Comparison of ENCODE assay signal across 12 mouse cellular contexts in genomic region chr8:117074350-117075182, GRCm38 (mm10). TPM values are rescaled to one million over a fixed set of nuclear protein-coding genes. Genes with fewer than 3 reads are reported as not detected.
DNase-seq lines count a peak whose midpoint lies in the region; ATAC-seq and TF ChIP-seq lines count a peak whose summit lies in the region.
"Had no signal": no experiment of that assay in that cellular context is flagged by ENCODE, and none has a peak within 500 bp of the region (broad histone marks: within the 10 kb centered on the region; RNA-seq: fewer than 3 reads in every experiment).

No protein-coding gene starts in this region.

- peak; percentile 38 for ATAC-seq in lung, postnatal 0 days
- ATAC-seq in megakaryocyte, adult 5-6 weeks (ENCODE audit: poor library complexity, severe bottlenecking) = peak; percentile 75
- ATAC-seq in midbrain, embryonic 14.5 days (ENCODE audit: low FRiP score, low TSS enrichment) = no peak

- no peak overlapping the region for H3K4me3 ChIP-seq in lung, postnatal 0 days (ENCODE audit: low read depth, low read length)
- H3K4me3 ChIP-seq in midbrain, embryonic 14.5 days (replicated peaks; ENCODE audit: low read depth, low read length) = no peak overlapping the region
- H3K4me3 ChIP-seq in heart, adult 2 months = no peak overlapping the region

- H3K4me1 ChIP-seq in lung, postnatal 0 days (ENCODE audit: insufficient read depth, low read depth, low read length) = no peaks in the 10 kb centered on the region
- no peaks in the 10 kb centered on the region for H3K4me1 ChIP-seq in midbrain, embryonic 14.5 days (ENCODE audit: control insufficient read depth, insufficient read depth, low read length)
- no peaks in the 10 kb centered on the region for H3K4me1 ChIP-seq in heart, adult 2 months (ENCODE audit: control insufficient read depth, insufficient read depth, low read length)

- no peak overlapping the region for H3K27ac ChIP-seq in lung, postnatal 0 days (ENCODE audit: low read length)
- H3K27ac ChIP-seq in midbrain, embryonic 14.5 days (replicated peaks; ENCODE audit: low read depth, low read length) = no peak overlapping the region
- H3K27ac ChIP-seq in heart, adult 2 months = no peak overlapping the region

- DNase-seq in lung, postnatal 0 days (ENCODE audit: low spot score) = no peak
- DNase-seq in lung, postnatal 4 days = no peak
- DNase-seq in c-Kit-positive CD71-positive TER-119-positive erythroid progenitor cells, embryonic 14.5 days (ENCODE audit: low spot score) = peak; percentile 71
- no peak for DNase-seq in right cerebral cortex, adult 2 months (ENCODE audit: low spot score in 2 of 2)
- no peak for DNase-seq in lung, postnatal 10 days
- no peak for DNase-seq in midbrain, embryonic 14.5 days
- no peak for DNase-seq in heart, adult 2 months
- DNase-seq: heart, postnatal 14 days; left cerebral cortex, postnatal 4 days; retina, postnatal 1 day had no signal

- no peak overlapping the region for H3K9ac ChIP-seq in lung, postnatal 0 days (replicated peaks; ENCODE audit: low read depth)
- H3K9ac ChIP-seq in midbrain, embryonic 14.5 days (replicated peaks; ENCODE audit: low read length) = no peak overlapping the region
- no peak overlapping the region for H3K9ac ChIP-seq in heart, adult 2 months (ENCODE audit: low read depth, low read length)

- TF ChIP-seq POLR2A in heart, adult 2 months (IDR thresholded peaks at IDR 0.05; ENCODE audit: insufficient read depth, low read depth, low read length) = no peak

- no peaks in the 10 kb centered on the region for H3K36me3 ChIP-seq in lung, postnatal 0 days (ENCODE audit: insufficient read depth, low read length)
- H3K36me3 ChIP-seq in midbrain, embryonic 14.5 days (ENCODE audit: control insufficient read depth, insufficient read depth, low read length) = no peaks in the 10 kb centered on the region
- no peaks in the 10 kb centered on the region for H3K36me3 ChIP-seq in heart, adult 2 months (ENCODE audit: control insufficient read depth, insufficient read depth, low read length)

- H3K79me2 ChIP-seq in heart, adult 2 months (replicated peaks; ENCODE audit: control insufficient read depth, insufficient read depth, low read length) = no peaks in the 10 kb centered on the region

- TF ChIP-seq CTCF in lung, postnatal 0 days (IDR thresholded peaks at IDR 0.05) = no peak
- TF ChIP-seq CTCF in heart, adult 2 months (IDR thresholded peaks at IDR 0.05) = no peak

- no peaks in the 10 kb centered on the region for H3K27me3 ChIP-seq in lung, postnatal 0 days (replicated peaks; ENCODE audit: insufficient read depth, low read length)
- H3K27me3 ChIP-seq in midbrain, embryonic 14.5 days (ENCODE audit: control insufficient read depth, insufficient read depth, low read length) = no peaks in the 10 kb centered on the region
- H3K27me3 ChIP-seq in heart, adult 2 months (ENCODE audit: control insufficient read depth, insufficient read depth, low read length) = no peaks in the 10 kb centered on the region

- no peak overlapping the region for H3K4me2 ChIP-seq in lung, postnatal 0 days (replicated peaks; ENCODE audit: low read depth, low read length)
- no peak overlapping the region for H3K4me2 ChIP-seq in midbrain, embryonic 14.5 days (ENCODE audit: low read length)

- no peaks in the 10 kb centered on the region for H3K9me3 ChIP-seq in lung, postnatal 0 days (ENCODE audit: low read length)
- no peaks in the 10 kb centered on the region for H3K9me3 ChIP-seq in midbrain, embryonic 14.5 days (ENCODE audit: control insufficient read depth, low read length)

- intact Hi-C loops in heart, adult 2 months (cut with DNase I) = no loop called here

- TF ChIP-seq EP300 in lung, postnatal 0 days (IDR thresholded peaks at IDR 0.05) = no peak
- TF ChIP-seq EP300 in heart, adult 2 months (IDR thresholded peaks at IDR 0.05; ENCODE audit: insufficient read depth, low read depth, low read length) = no peak

- WGBS in lung, postnatal 0 days = 56% methylated on average over 10 of the region's 10 CpGs
- 72% methylated on average over 10 of the region's 10 CpGs for WGBS in midbrain, embryonic 14.5 days
- 55% methylated on average over 10 of the region's 10 CpGs for WGBS in heart, adult 2 months

RNA-seq across cellular contexts. Expression of gene Pkd1l2, which starts 7.7 kb away (rescaled TPM):
- polyA plus RNA-seq in lung, postnatal 0 days (2015; fragmentation: Nextera tagmentation; extraction: Ambion mirVana) = 0.06 TPM in 1 of 2 replicates, not detected in the other
- total RNA-seq in megakaryocyte, adult 5-6 weeks (2015) = 0.04 and 0.07 TPM in 2 replicates
- total RNA-seq in megakaryocyte, adult 5-6 weeks (2017) = 0.04 and 0.08 TPM in 2 replicates
- 0.12 TPM in 1 of 2 replicates, not detected in the other for polyA plus RNA-seq in midbrain, embryonic 14.5 days (2014; fragmentation: Nextera tagmentation; extraction: Ambion mirVana)
- total RNA-seq in heart, adult 2 months (2021) = not detected
- 0.06 TPM in 1 of 2 replicates, not detected in the other for polyA plus RNA-seq in heart, adult 2 months (2012; rRNA removed)
- total RNA-seq: heart, postnatal 14 days; left cerebral cortex, postnatal 4 days had no signal
- polyA plus RNA-seq: kidney, embryonic 14.5 days had no signal

RNA-seq across cellular contexts. Expression of gene Bco1, which starts 21.1 kb away (rescaled TPM):
- polyA plus RNA-seq in lung, postnatal 0 days (2015; fragmentation: Nextera tagmentation; extraction: Ambion mirVana) = 0.10 TPM in 1 of 2 replicates, not detected in the other
- not detected in 2 replicates for total RNA-seq in megakaryocyte, adult 5-6 weeks (2015)
- total RNA-seq in megakaryocyte, adult 5-6 weeks (2017) = not detected in 2 replicates
- polyA plus RNA-seq in midbrain, embryonic 14.5 days (2014; fragmentation: Nextera tagmentation; extraction: Ambion mirVana) = 0.18 TPM in 1 of 2 replicates, not detected in the other
- total RNA-seq in heart, adult 2 months (2021) = not detected
- 0.06 TPM in 1 of 2 replicates, not detected in the other for polyA plus RNA-seq in heart, adult 2 months (2012; rRNA removed)
- total RNA-seq: heart, postnatal 14 days had no signal
